Mouse (Mus musculus) cerebellum, adult (tissue): Measurements from ENCODE around the gene Exosc1.

ENCODE experiments used
- ATAC-seq: cut with Nextera tagmentation; 2 replicates; pipeline ENCODE4 v1.9.2; 2017; ENCODE audit warnings: mild to moderate bottlenecking, moderate library complexity, mixed read lengths; ENCODE audit not compliant: insufficient number of reproducible peaks, low FRiP score, low TSS enrichment

Exosc1 gene

GRCm38 (mm10) chr19:41883882-41884281 lies 49.3 kb downstream of the Exosc1 start:
- ATAC-seq: no peak

- no peak for ATAC-seq
These were observed 51.4 kb downstream of the Exosc1 start for GRCm38 (mm10) chr19:41881842-41882241.

DNA sequence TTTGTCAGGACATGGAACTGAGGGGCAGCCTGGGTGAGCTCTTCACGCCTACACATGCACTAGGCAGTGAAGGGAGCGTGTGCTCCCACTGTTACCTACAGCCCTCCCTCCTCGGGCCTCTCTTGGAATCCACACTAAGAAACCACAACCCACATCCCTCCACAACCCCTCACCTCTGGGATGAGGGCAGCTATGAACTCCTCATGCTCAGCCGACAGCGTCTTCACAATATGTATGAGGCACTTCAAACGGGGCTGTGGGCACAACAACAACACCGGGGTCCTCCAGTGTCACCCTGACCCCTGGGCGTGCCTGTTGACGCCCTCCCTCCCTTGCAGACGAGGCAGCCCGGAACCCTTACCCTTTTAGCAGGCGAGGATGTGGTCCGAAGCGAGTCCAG lies 58.9 kb downstream of the Exosc1 start:
- ATAC-seq: no peak
